ENCODE assay signal across 12 mouse cellular contexts in the genomic region with DNA sequence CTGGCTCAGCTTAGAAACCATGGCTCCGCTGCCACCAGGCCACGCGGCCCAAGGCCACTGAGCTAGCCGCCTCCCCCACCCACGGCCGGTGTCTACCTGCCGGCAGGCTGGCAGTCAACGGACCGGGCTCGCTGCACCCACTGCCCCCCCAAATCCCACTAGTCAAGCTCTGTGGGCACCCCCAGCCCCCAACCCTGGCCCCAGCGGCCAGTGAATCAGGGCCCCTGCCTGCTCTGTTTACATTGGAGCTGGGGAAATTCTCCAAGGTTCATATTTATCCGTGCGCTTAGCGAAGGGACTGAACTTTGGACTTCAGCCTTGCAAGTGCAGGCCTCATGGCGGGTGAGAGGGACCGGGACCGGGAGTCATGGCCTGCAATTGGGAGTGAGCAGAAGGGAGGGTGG. TPM values are rescaled to one million over a fixed set of nuclear protein-coding genes. Genes with fewer than 3 reads are reported as not detected.
DNase-seq lines count a peak whose midpoint lies in the region; ATAC-seq and TF ChIP-seq lines count a peak whose summit lies in the region.
"Had no signal": no experiment of that assay in that cellular context is flagged by ENCODE, and none has a peak within 500 bp of the region (broad histone marks: within the 10 kb centered on the region; RNA-seq: fewer than 3 reads in every experiment).

A gene (minus strand): TSS at position 271 of the 404 bp plus-strand sequence.

- H3K9ac ChIP-seq in heart, embryonic 13.5 days = 0 out of 2 replicates have a peak within 1 kb of the TSS, but pooled peaks have one; percentile 33
- no peak within 1 kb of the TSS for H3K9ac ChIP-seq in heart, embryonic 11.5 days (ENCODE audit: low read depth, low read length)
- H3K9ac ChIP-seq in kidney, postnatal 0 days (ENCODE audit: low read depth, low read length) = peak within 1 kb of the TSS; percentile 70
- peak within 1 kb of the TSS; percentile 40 for H3K9ac ChIP-seq in liver, embryonic 14.5 days (replicated peaks)

- no peak for ATAC-seq in heart, embryonic 13.5 days (ENCODE audit: extremely low read depth, insufficient number of reproducible peaks, low FRiP score, low TSS enrichment)
- ATAC-seq in heart, embryonic 11.5 days (replicated peaks; ENCODE audit: insufficient number of reproducible peaks, low FRiP score, low TSS enrichment) = no peak
- ATAC-seq in kidney, postnatal 0 days (replicated peaks; ENCODE audit: low FRiP score, low read depth) = peak; percentile 34
- peak; percentile 62; the same call in 1 of the 2 replicates for ATAC-seq in liver, embryonic 14.5 days (ENCODE audit: insufficient read depth)

- no peaks in the 10 kb centered on the region for H3K9me3 ChIP-seq in heart, embryonic 13.5 days
- H3K9me3 ChIP-seq in heart, embryonic 11.5 days (replicated peaks; ENCODE audit: control insufficient read depth, low read length) = no peaks in the 10 kb centered on the region
- no peaks in the 10 kb centered on the region for H3K9me3 ChIP-seq in kidney, postnatal 0 days (replicated peaks; ENCODE audit: low read length)
- no peaks in the 10 kb centered on the region for H3K9me3 ChIP-seq in liver, embryonic 14.5 days (ENCODE audit: control insufficient read depth, low read length)

- no peak for TF ChIP-seq EP300 in liver, embryonic 14.5 days (IDR thresholded peaks at IDR 0.05; ENCODE audit: low read depth)

- no peaks in the 10 kb centered on the region for H3K36me3 ChIP-seq in heart, embryonic 13.5 days
- H3K36me3 ChIP-seq in heart, embryonic 11.5 days (ENCODE audit: control insufficient read depth, insufficient read depth, low read length) = no peaks in the 10 kb centered on the region
- no peaks in the 10 kb centered on the region for H3K36me3 ChIP-seq in kidney, postnatal 0 days (ENCODE audit: insufficient read depth, low read length)
- H3K36me3 ChIP-seq in liver, embryonic 14.5 days (replicated peaks; ENCODE audit: control insufficient read depth, insufficient read depth, low read depth) = no peaks in the 10 kb centered on the region

- H3K27me3 ChIP-seq in heart, embryonic 13.5 days (replicated peaks) = peaks cover 41% of the 10 kb centered on the region
- peaks cover 24% of the 10 kb centered on the region for H3K27me3 ChIP-seq in heart, embryonic 11.5 days (ENCODE audit: control insufficient read depth, insufficient read depth, low read length)
- H3K27me3 ChIP-seq in kidney, postnatal 0 days (ENCODE audit: insufficient read depth, low read length) = no peaks in the 10 kb centered on the region
- H3K27me3 ChIP-seq in liver, embryonic 14.5 days (ENCODE audit: control insufficient read depth, insufficient read depth, low read length) = no peaks in the 10 kb centered on the region

- H3K27ac ChIP-seq in heart, embryonic 13.5 days (replicated peaks) = no peak within 1 kb of the TSS
- H3K27ac ChIP-seq in heart, embryonic 11.5 days (ENCODE audit: low read depth, low read length) = no peak within 1 kb of the TSS
- H3K27ac ChIP-seq in kidney, postnatal 0 days = peak within 1 kb of the TSS; percentile 81
- H3K27ac ChIP-seq in liver, embryonic 14.5 days = no peak within 1 kb of the TSS

- DNase-seq in kidney, postnatal 0 days (ENCODE audit: low spot score) = peak; percentile 25
- no peak for DNase-seq in liver, embryonic 14.5 days (ENCODE audit: low read depth in 3 of 3, low spot score in 3 of 3)
- no peak for DNase-seq in retina, postnatal 1 day
- no peak for DNase-seq in urinary bladder, postnatal 4 days (ENCODE audit: low spot score in 2 of 2)
- no peak for DNase-seq in lung, postnatal 36 days
- no peak for DNase-seq in spleen, postnatal 4 days (ENCODE audit: low spot score in 2 of 2)
- DNase-seq: heart, adult 18-20 months; thymus, adult 2 months had no signal

- peaks cover 4% of the 10 kb centered on the region for H3K4me1 ChIP-seq in heart, embryonic 13.5 days
- no peaks in the 10 kb centered on the region for H3K4me1 ChIP-seq in heart, embryonic 11.5 days (ENCODE audit: control insufficient read depth, insufficient read depth, low read length)
- no peaks in the 10 kb centered on the region; the same call in 1 of the 2 replicates for H3K4me1 ChIP-seq in kidney, postnatal 0 days (replicated peaks; ENCODE audit: insufficient read depth, low read length)
- H3K4me1 ChIP-seq in liver, embryonic 14.5 days (replicated peaks; ENCODE audit: control insufficient read depth in 2 of 2, insufficient read depth in 2 of 2, low read length in 1 of 2) = peaks cover 0 to 1% of the 10 kb centered on the region in 2 experiments; a peak in 1 of 4 replicates

- H3K4me3 ChIP-seq in heart, embryonic 13.5 days = no peak within 1 kb of the TSS
- no peak within 1 kb of the TSS for H3K4me3 ChIP-seq in heart, embryonic 11.5 days (ENCODE audit: low read depth, low read length)
- H3K4me3 ChIP-seq in kidney, postnatal 0 days (replicated peaks; ENCODE audit: low read depth, low read length) = peak within 1 kb of the TSS; percentile 39
- peak within 1 kb of the TSS; percentile 46 to 54 for H3K4me3 ChIP-seq in liver, embryonic 14.5 days (ENCODE audit: insufficient read depth in 1 of 2, low read depth in 2 of 2, low read length in 2 of 2)

- 80% methylated on average over 17 of the region's 17 CpGs for WGBS in heart, embryonic 13.5 days
- WGBS in heart, embryonic 11.5 days (ENCODE audit: insufficient replicate concordance) = 76% methylated on average over 17 of the region's 17 CpGs
- WGBS in kidney, postnatal 0 days = 45% methylated on average over 17 of the region's 17 CpGs
- WGBS in liver, embryonic 14.5 days (ENCODE audit: insufficient replicate concordance) = 71% methylated on average over 17 of the region's 17 CpGs

- TF ChIP-seq CTCF in kidney, postnatal 0 days (IDR thresholded peaks at IDR 0.05; ENCODE audit: low read depth) = no peak
- no peak for TF ChIP-seq CTCF in liver, embryonic 14.5 days (IDR thresholded peaks at IDR 0.05; ENCODE audit: low read depth)

- H3K4me2 ChIP-seq in heart, embryonic 13.5 days = no peak within 1 kb of the TSS
- no peak within 1 kb of the TSS for H3K4me2 ChIP-seq in heart, embryonic 11.5 days
- H3K4me2 ChIP-seq in kidney, postnatal 0 days (ENCODE audit: low read length) = peak within 1 kb of the TSS; percentile 63
- peak within 1 kb of the TSS; percentile 28 for H3K4me2 ChIP-seq in liver, embryonic 14.5 days (ENCODE audit: low read depth)

RNA-seq across cellular contexts. Expression of the gene that starts here (rescaled TPM):
- polyA plus RNA-seq in heart, embryonic 13.5 days (2015; fragmentation: Nextera tagmentation; extraction: Ambion mirVana) = 0.13 and 0.17 TPM in 2 replicates
- polyA plus RNA-seq in heart, embryonic 11.5 days (2014; fragmentation: Nextera tagmentation; extraction: Ambion mirVana) = not detected in 2 replicates
- 10.8 and 12.5 TPM in 2 replicates for polyA plus RNA-seq in kidney, postnatal 0 days (2015; fragmentation: Nextera tagmentation; extraction: Ambion mirVana)
- 1.2 and 1.6 TPM in 2 replicates for polyA plus RNA-seq in liver, embryonic 14.5 days (2012; rRNA removed)
- 0.86 and 1.5 TPM in 2 replicates for polyA plus RNA-seq in liver, embryonic 14.5 days (2014; fragmentation: Nextera tagmentation; extraction: Ambion mirVana)
- polyA plus RNA-seq: hindbrain, embryonic 11.5 days; limb, embryonic 11.5 days had no signal

Comparison
In these comparisons a context has a peak if more than half of its experiments do, and no peak if none do; other contexts are left out.
1. ATAC-seq: peak in kidney, postnatal 0 days (single experiment) and liver, embryonic 14.5 days (single experiment); none in heart, embryonic 13.5 days (single experiment) and heart, embryonic 11.5 days (single experiment).
2. H3K4me2 ChIP-seq: peak in kidney, postnatal 0 days (single experiment) and liver, embryonic 14.5 days (single experiment); none in heart, embryonic 13.5 days (single experiment) and heart, embryonic 11.5 days (single experiment).
3. H3K4me3 ChIP-seq: peak in kidney, postnatal 0 days (single experiment) and liver, embryonic 14.5 days (2 of 2); none in heart, embryonic 13.5 days (single experiment) and heart, embryonic 11.5 days (single experiment).